Mouse (Mus musculus) hindbrain, embryonic 10.5 days (tissue): ENCODE data around the gene Sh3yl1. TPM values are rescaled to one million over a fixed set of nuclear protein-coding genes. Genes with fewer than 3 reads are reported as not detected.
A peak's percentile ranks its signal among the peaks of the same experiment; 100 is the strongest.

ENCODE experiments used
- DNase-seq: peaks from one replicate; pipeline ENCODE4 v3.0.0-alpha.2; 2017; ENCODE audit warnings: low spot score
- H3K27ac ChIP-seq: fragments of 300-500 bp; sonication (generic); 2 replicates; pipeline ENCODE4 v1.5.1; 2016; ENCODE audit warnings: mild to moderate bottlenecking, moderate library complexity
- H3K27me3 ChIP-seq: fragments of 300-500 bp; sonication (generic); 2 replicates; pipeline ENCODE4 v1.6.1; 2016; ENCODE audit warnings: mild to moderate bottlenecking; ENCODE audit not compliant: poor library complexity, insufficient read depth, severe bottlenecking
- H3K36me3 ChIP-seq: fragments of 300-500 bp; sonication (generic); 2 replicates; pipeline ENCODE4 v1.6.1; 2016; ENCODE audit warnings: mild to moderate bottlenecking, moderate library complexity
- H3K4me1 ChIP-seq: fragments of 300-500 bp; sonication (generic); replicated peaks from 2 replicates; pipeline ENCODE4 v1.6.1; 2016; ENCODE audit warnings: mild to moderate bottlenecking
- H3K4me3 ChIP-seq: fragments of 300-500 bp; sonication (generic); 2 replicates; pipeline ENCODE4 v1.5.1; 2016; ENCODE audit warnings: mild to moderate bottlenecking, moderate library complexity
- H3K9me3 ChIP-seq: fragments of 300-500 bp; sonication (generic); 2 replicates; pipeline ENCODE4 v1.6.1; 2016; ENCODE audit warnings: mild to moderate bottlenecking, moderate library complexity
- whole genome bisulfite sequencing: fragments of 180-500 bp; shearing (Covaris S2); methylation state at CpG from one replicate; pipeline ENCODE4 v1.1.7; 2016; 5-methylcytosine and 5-hydroxymethylcytosine counted together
- polyA plus RNA-seq: library from polyadenylated mRNA; unstranded; fragments of >200 nt; fragmentation: Nextera tagmentation; extraction: Ambion mirVana; gene quantifications from 2 replicates; pipeline ENCODE4 v1.2.1, GENCODE M21; 2016

The Sh3yl1 gene
- 18.5 and 21.1 TPM in 2 replicates for polyA plus RNA-seq

DNA sequence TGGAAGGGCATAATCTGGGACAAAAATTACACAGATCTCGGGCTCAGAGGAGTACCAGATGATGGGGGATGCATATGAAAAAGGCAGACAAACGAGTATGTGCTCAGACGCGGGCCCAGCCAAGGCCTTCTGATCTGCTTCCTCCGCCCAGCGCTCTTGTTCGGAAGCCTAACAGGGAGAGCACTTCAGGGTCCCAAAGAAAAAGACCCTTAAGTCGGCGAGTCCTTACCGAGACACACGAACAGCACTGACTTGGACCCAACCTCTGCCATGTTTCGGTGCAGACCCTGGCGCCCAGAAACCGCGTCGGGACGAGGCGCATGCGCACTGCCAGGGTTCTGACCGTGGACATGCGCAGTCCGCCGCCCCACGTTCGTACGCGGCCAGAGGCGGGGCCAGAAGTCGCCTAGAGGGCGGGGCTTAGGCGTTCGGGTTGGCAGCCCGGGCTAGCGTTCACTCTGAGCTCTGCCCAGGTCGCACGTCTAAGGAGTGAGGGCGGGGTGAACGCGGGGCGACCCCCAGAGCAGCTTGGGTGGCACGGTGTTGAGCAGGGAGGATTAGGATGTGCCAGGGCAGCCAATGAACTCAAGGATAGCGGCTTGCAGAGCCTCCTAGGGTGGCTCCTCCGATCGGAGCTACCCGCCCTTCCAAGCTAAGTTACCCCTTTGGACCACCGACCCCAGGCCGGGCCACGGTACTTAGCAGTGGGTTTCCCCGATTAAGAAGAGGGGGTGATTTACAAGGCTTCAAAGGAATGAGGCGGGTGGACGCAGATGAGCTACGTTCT is at the start of gene Sh3yl1, which contains the start of gene Acp1:
TSS of gene Sh3yl1 (plus strand) at position 408 of the 787 bp plus-strand sequence.
TSS of gene Acp1 (minus strand) at position 329 of the 787 bp plus-strand sequence.
- WGBS = under 1% methylated on average over 52 of the region's 52 CpGs
- Histone ChIP-seq H3K27me3 (no peaks in the 10 kb centered on the region), H3K4me1 (peaks cover 25% of the 10 kb centered on the region), H3K4me3 (peak within 1 kb of the TSS; percentile 81), H3K27ac (peak within 1 kb of the TSS; percentile 90), H3K36me3 (no peaks in the 10 kb centered on the region), H3K9me3 (no peaks in the 10 kb centered on the region)
- peak; percentile 93 for DNase-seq

DNA sequence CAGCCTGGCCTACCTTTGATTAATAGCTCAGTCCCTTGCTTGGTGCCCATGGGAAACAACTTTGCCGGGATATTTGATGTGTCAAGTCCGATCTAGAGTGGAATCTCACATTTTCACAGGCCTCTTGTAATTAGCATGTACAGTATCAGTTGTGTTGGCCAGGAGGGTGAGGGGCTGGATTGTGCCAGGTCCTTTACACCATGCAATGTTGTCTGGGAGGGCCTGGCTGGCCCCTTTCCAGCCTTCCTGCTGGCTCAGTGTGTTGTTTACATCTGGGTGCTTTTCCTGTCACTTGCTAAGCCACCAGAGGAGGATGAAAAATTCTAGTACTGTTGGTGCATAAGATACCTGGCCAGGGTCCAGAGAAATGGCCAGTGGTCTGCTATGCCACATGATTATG is 47.1 kb upstream of the Sh3yl1 start:
- 87% methylated on average over 2 of the region's 2 CpGs for WGBS
- no peak for DNase-seq

DNA sequence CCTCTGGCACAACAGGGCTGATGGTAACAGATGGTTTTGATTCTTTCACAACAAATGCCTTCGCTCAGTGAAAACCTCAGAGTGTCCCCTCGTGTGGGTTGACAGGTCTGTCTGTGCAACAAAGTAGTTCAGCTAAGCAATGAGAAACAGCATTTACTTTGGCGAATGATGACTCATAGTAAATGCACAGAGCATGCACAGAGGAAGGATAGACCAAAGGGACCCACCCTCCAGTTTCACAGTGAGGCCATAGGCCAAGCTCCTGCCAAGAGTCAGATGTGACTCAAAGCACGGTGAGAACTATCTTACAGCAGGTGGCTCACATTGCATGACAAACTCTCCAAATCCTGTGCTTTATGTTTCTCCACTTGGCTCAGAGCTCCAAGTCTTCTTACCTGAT is 45.7 kb upstream of the Sh3yl1 start:
- Histone ChIP-seq H3K27ac (no peak overlapping the region), H3K27me3 (no peaks in the 10 kb centered on the region), H3K4me1 (no peaks in the 10 kb centered on the region), H3K9me3 (no peaks in the 10 kb centered on the region), H3K36me3 (no peaks in the 10 kb centered on the region), H3K4me3 (no peak overlapping the region)
- 79% methylated on average over 4 of the region's 4 CpGs for WGBS
- no peak for DNase-seq

More for the DNA sequence above, 47.1 kb upstream of the Sh3yl1 start:
- Histone ChIP-seq H3K27ac (no peak overlapping the region), H3K9me3 (no peaks in the 10 kb centered on the region), H3K4me1 (no peaks in the 10 kb centered on the region), H3K4me3 (no peak overlapping the region), H3K36me3 (no peaks in the 10 kb centered on the region), H3K27me3 (no peaks in the 10 kb centered on the region)

DNA sequence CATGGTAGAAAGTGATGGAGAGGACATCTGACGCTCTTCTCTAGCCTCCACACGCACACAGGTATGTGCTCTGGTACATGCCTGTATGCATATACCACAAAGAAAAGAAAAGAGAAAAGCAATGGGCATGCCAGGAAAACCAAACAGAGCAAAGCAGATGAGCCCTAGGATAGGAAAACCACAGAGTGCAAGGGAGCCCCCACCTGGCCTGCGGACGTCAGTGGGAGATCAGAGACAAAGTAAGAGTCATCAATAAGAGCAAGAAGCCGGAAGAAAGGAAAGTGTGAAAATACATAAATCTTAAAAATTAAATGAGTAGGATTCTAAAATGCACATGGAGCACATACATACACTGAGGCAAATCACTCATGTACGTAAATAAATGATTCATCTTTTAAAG is 32.0 kb upstream of the Sh3yl1 start:
- H3K27me3 ChIP-seq = peaks cover 34% of the 10 kb centered on the region
- WGBS = 69% methylated on average over 6 of the region's 6 CpGs
- H3K27ac ChIP-seq = no peak overlapping the region
- H3K4me3 ChIP-seq = no peak overlapping the region
- H3K4me1 ChIP-seq = peaks cover 9% of the 10 kb centered on the region; the same call in 1 of the 2 replicates
- no peaks in the 10 kb centered on the region for H3K9me3 ChIP-seq
- H3K36me3 ChIP-seq = no peaks in the 10 kb centered on the region
- DNase-seq = no peak

DNA sequence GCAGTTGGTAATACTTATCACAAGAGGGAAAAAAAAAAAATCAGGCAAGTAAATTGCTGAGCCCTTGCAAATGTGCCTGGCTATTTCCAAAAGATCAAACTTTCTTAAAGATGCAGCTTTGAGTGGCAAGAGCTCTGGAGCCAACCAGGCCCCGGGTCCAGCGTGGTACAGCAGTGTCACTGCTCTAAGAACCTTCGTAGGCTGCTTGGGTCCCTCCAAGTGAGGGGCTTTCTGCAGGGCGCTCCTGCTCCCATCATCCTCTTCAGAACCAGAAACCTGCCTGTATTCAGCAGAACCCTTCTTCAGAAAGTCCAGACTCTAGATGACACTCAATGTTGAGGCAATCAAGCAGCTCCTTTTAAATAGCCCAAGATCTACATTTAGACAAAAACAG is 27.9 kb upstream of the Sh3yl1 start:
- no peaks in the 10 kb centered on the region for H3K9me3 ChIP-seq
- H3K36me3 ChIP-seq = no peaks in the 10 kb centered on the region
- H3K27ac ChIP-seq = no peak overlapping the region
- WGBS = 20% methylated on average over 4 of the region's 4 CpGs
- DNase-seq = no peak
- peaks cover 14% of the 10 kb centered on the region for H3K4me1 ChIP-seq
- peaks cover 63% of the 10 kb centered on the region for H3K27me3 ChIP-seq
- H3K4me3 ChIP-seq = peak overlapping the region; percentile 61

DNA sequence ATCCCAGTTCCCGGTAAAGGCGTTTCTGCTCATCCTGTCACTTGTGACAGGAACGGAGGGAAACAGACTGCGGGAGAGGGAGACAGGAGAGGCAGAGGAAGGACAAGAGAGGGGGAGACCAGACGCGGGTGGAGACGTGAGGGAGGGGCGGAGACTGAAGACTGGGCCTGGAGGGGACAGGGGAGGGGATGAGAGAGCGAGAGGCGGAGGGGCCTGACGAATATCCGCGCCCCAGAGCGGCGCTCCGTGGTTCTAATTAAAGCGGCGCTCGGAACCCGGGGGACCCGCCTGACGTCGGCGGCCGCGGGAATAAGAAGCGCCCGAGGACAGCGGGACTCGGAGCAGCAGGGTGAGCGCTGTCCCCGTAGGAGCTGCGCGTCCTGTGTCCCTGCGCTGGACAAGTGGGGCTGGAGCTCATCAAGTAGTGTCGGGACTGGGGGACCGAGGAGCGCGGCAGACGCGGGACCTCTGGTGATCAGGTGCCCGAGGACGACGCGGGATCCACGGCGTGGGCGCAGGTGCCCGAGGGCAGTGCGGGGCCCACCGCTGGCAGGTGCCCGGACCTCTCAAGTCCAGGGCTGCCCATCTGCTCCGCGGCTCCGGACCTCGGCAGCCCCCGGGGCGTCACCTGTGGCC is 27.4 kb upstream of the Sh3yl1 start, which contains the start of gene Alkal2:
TSS of gene Alkal2 (plus strand) at position 337 of the 636 bp plus-strand sequence.
- Histone ChIP-seq H3K4me3 (peak within 1 kb of the TSS; percentile 61), H3K4me1 (peaks cover 14% of the 10 kb centered on the region), H3K36me3 (no peaks in the 10 kb centered on the region), H3K27me3 (peaks cover 63% of the 10 kb centered on the region), H3K27ac (peak within 1 kb of the TSS; percentile 5; the same call in 1 of the 2 replicates), H3K9me3 (no peaks in the 10 kb centered on the region)
- under 1% methylated on average over 58 of the region's 58 CpGs for WGBS
- peak; percentile 47 for DNase-seq

DNA sequence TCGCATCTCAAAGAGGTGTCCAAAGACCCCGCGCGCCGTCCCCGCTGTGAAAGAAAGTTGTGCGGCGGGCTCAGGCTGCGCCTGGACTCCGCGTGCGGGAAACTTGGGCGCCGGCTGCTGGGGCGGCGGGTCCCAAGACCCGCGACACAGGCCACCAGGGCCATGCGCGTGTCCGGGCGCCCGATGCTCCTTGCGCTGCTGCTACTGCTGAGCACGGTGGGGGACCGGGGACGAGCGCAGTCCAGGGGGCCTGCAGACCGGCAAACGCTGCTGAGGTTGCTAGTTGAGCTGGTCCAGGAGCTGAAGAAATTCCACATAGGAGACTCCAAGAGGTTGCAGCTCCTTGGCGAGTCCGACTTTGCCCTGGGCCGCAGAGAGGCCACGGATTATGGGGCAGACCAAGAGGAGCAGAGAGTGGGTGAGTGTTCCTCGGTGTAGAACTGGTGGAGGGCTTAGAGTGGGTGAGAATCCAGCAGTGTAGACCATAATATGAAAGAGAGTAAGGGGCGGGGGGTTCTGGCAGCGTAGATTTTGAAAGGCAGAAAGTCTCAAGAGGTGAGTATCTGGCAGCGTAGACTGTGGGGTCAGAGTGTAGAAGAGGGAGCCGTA is 26.7 kb upstream of the Sh3yl1 start:
- H3K4me3 ChIP-seq = peak overlapping the region; percentile 61
- peaks cover 14% of the 10 kb centered on the region for H3K4me1 ChIP-seq
- H3K9me3 ChIP-seq = no peaks in the 10 kb centered on the region
- 8% methylated on average over 39 of the region's 39 CpGs for WGBS
- peaks cover 63% of the 10 kb centered on the region for H3K27me3 ChIP-seq
- H3K36me3 ChIP-seq = no peaks in the 10 kb centered on the region
- DNase-seq = no peak
- peak overlapping the region; percentile 5; the same call in 1 of the 2 replicates for H3K27ac ChIP-seq

DNA sequence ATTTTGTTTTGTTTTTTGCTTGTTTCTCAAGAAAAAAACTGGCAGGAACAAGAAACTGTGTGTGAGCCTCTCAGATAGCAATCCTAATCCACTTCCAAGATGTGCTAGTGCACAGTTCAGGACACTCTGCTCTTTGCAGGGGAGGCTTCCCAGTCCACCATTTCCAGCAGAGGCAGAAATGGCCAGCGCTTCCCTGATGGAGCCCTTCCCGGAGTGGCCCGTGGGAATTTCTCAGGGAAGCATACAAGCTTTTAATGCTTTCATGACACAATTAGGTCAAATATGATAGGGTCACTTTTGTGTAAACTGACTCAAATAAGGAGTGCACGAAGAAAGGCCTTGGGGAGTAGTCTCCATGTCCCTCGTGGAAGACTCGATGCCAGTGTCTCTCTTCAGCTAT is 25.6 kb upstream of the Sh3yl1 start:
- Histone ChIP-seq H3K27ac (no peak overlapping the region), H3K9me3 (no peaks in the 10 kb centered on the region), H3K27me3 (peaks cover 60% of the 10 kb centered on the region), H3K4me1 (peaks cover 14% of the 10 kb centered on the region), H3K4me3 (no peak overlapping the region), H3K36me3 (no peaks in the 10 kb centered on the region)
- 83% methylated on average over 6 of the region's 6 CpGs for WGBS
- no peak for DNase-seq

DNA sequence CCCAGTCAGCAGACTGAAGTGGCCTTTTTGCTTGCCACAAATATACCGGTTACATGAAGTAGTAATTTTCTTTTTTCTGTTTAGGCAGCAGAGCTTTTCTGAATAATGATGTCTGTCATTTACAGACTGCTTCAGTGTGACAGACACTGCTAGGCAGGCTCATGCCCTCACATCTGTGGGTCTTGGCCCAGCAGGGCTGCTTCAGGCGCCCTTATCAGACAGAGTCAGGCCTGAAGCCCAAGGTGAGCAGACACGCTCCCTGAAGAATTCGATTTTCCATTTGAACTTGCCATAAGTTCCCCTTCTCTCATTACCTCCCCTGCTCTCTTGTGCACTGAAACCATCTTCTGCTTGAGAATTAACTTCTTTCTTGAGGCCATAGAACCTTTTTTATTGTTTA is 23.5 kb upstream of the Sh3yl1 start:
- no peak for DNase-seq

DNA sequence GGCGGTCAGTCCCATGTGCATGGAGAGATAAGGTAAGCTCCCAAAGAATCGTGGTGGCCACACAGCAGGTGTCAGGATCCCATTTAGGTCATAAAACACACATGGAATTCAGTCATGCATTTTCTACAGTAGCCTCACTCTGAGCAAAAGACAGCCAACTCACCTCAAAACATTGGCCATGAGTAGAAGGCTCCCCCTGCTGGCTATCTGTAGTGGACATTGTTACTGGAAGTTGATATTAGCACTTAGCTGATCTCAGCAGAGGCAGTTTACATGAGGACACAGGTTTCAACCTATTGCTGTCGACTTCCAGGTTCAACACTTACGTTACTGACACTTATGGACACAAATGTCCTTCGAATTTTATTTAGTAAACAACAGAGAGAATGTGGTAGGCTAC is 21.4 kb upstream of the Sh3yl1 start:
- no peaks in the 10 kb centered on the region for H3K9me3 ChIP-seq
- H3K4me3 ChIP-seq = no peak overlapping the region
- peak; percentile 46 for DNase-seq
- no peaks in the 10 kb centered on the region for H3K4me1 ChIP-seq
- no peak overlapping the region for H3K27ac ChIP-seq
- peaks cover 7% of the 10 kb centered on the region for H3K36me3 ChIP-seq
- WGBS = 41% methylated on average over 5 of the region's 5 CpGs
- H3K27me3 ChIP-seq = peaks cover 23% of the 10 kb centered on the region

More for the DNA sequence above, 23.5 kb upstream of the Sh3yl1 start:
- H3K9me3 ChIP-seq = no peaks in the 10 kb centered on the region
- no peak overlapping the region for H3K4me3 ChIP-seq
- no peak overlapping the region for H3K27ac ChIP-seq
- peaks cover 44% of the 10 kb centered on the region for H3K27me3 ChIP-seq
- peaks cover 14% of the 10 kb centered on the region for H3K4me1 ChIP-seq
- H3K36me3 ChIP-seq = no peaks in the 10 kb centered on the region
- WGBS = 81% methylated on average over 4 of the region's 4 CpGs

DNA sequence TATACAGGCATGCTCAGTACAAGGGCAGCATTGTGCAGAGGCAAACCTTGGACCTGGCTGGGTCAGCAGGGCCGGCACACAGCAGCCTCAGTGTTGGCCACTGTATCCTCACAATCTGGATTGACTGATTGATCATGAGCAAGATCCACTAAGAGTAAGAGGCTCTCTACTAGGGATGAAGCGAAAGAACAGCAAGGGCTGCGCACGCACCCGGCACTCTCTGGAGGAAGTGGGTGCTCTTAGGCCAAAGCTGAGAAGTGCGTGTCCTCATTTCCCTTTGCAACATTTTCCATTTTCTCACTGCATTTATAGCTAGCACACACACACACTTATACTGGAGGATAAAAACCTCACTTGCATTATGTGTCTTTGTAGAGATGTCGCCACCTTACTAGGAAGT is 20.0 kb upstream of the Sh3yl1 start:
- no peak for DNase-seq
- Histone ChIP-seq H3K36me3 (peaks cover 17% of the 10 kb centered on the region), H3K27me3 (peaks cover 9% of the 10 kb centered on the region), H3K4me1 (no peaks in the 10 kb centered on the region), H3K9me3 (no peaks in the 10 kb centered on the region), H3K27ac (no peak overlapping the region), H3K4me3 (no peak overlapping the region)
- 89% methylated on average over 7 of the region's 7 CpGs for WGBS

DNA sequence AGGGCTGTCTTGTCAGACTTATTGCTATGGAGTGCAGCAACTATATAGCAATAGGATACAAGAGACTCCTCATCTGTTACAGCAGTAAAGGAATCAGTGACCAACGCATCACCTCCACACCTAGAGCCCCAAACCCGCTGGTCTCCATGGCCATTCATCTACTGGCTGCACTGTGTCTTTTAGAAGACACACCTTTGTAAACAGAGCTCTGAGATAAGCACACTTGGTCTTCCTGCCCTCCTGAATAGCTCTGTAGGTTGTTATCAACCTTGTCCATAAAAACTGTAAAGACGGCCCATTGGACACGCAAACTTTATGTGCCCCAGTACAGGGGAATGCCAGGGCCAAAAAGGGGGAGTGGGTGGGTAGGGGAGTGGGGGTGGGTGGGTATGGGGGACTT is 14.4 kb upstream of the Sh3yl1 start:
- Histone ChIP-seq H3K36me3 (peaks cover 50% of the 10 kb centered on the region), H3K27ac (no peak overlapping the region), H3K4me3 (no peak overlapping the region), H3K9me3 (no peaks in the 10 kb centered on the region), H3K4me1 (no peaks in the 10 kb centered on the region), H3K27me3 (no peaks in the 10 kb centered on the region)
- DNase-seq = no peak
- 97% methylated on average over 4 of the region's 4 CpGs for WGBS

DNA sequence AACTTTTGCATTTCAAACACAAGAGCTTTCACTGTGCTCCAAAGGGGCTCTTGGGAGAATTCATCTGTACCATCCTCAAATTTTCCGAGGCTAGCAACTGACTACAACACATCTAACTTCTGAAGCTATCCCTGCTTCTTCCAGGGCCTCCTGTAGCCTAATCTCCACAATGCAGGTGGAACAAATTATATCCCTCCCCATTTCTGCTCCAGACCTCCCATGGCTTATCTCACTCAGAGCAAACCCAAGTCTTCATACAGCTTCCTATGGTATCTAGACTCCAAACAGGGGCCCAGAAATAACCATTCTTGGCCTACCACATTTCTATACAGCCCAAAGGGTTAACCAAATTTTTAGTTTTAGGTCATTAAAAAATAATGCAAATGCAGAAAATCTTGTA is 2.8 kb upstream of the Sh3yl1 start:
- Histone ChIP-seq H3K36me3 (peaks cover 15% of the 10 kb centered on the region), H3K9me3 (no peaks in the 10 kb centered on the region), H3K27ac (no peak overlapping the region), H3K4me1 (peaks cover 25% of the 10 kb centered on the region), H3K27me3 (no peaks in the 10 kb centered on the region), H3K4me3 (no peak overlapping the region)
- WGBS = 88% methylated on average over 1 of the region's 1 CpGs
- no peak for DNase-seq
